Mouse (Mus musculus): ENCODE data around the gene Baiap2l2. TPM values are rescaled to one million over a fixed set of nuclear protein-coding genes. Genes with fewer than 3 reads are reported as not detected.
"Not testable (repeated sequence)": the region's sequence is repeated elsewhere in the genome, so short reads cannot be mapped to it uniquely, and the experiment has no call there.

Gene Baiap2l2
- total RNA-seq, 2 experiments from 2014 or later = not detected

- not testable (repeated sequence) for ATAC-seq (replicated peaks; ENCODE audit: poor library complexity, severe bottlenecking)
Measured at GRCm38 (mm10) chr15:79225780-79226179, 59.6 kb downstream of the Baiap2l2 start.

- peak; percentile 83 for ATAC-seq (replicated peaks; ENCODE audit: poor library complexity, severe bottlenecking)
Measured at GRCm38 (mm10) chr15:79224685-79225084, 60.7 kb downstream of the Baiap2l2 start.

- ATAC-seq (replicated peaks; ENCODE audit: poor library complexity, severe bottlenecking) = no peak
Measured at GRCm38 (mm10) chr15:79223641-79224040, 61.7 kb downstream of the Baiap2l2 start.

- ATAC-seq (replicated peaks; ENCODE audit: poor library complexity, severe bottlenecking) = no peak
Measured at GRCm38 (mm10) chr15:79219572-79219971, 65.8 kb downstream of the Baiap2l2 start.

GRCm38 (mm10) chr15:79216191-79216590 is 69.1 kb downstream of the Baiap2l2 start:
- ATAC-seq (replicated peaks; ENCODE audit: poor library complexity, severe bottlenecking) = no peak

GRCm38 (mm10) chr15:79213591-79213990 is 71.7 kb downstream of the Baiap2l2 start:
- no peak for ATAC-seq (replicated peaks; ENCODE audit: poor library complexity, severe bottlenecking)

GRCm38 (mm10) chr15:79212750-79213446 is 72.4 kb downstream of the Baiap2l2 start:
- ATAC-seq (replicated peaks; ENCODE audit: poor library complexity, severe bottlenecking) = no peak

GRCm38 (mm10) chr15:79210357-79210756 is 75.0 kb downstream of the Baiap2l2 start:
- no peak for ATAC-seq (replicated peaks; ENCODE audit: poor library complexity, severe bottlenecking)

- peak; percentile 99 for ATAC-seq (replicated peaks; ENCODE audit: poor library complexity, severe bottlenecking)
Measured at GRCm38 (mm10) chr15:79208758-79209439, 76.4 kb downstream of the Baiap2l2 start.

GRCm38 (mm10) chr15:79208211-79208610 is 77.1 kb downstream of the Baiap2l2 start:
- ATAC-seq (replicated peaks; ENCODE audit: poor library complexity, severe bottlenecking) = no peak

Other genes starting within 250 kb of the Baiap2l2 start
- 0.73 TPM in 1 of 2 replicates, not detected in the other for gene Galr3, start 243.7 kb downstream of the Baiap2l2 start, total RNA-seq (2014; fragmentation: Nextera tagmentation)
- gene Galr3, start 243.7 kb downstream of the Baiap2l2 start, total RNA-seq (2017) = 0.65 and 2.1 TPM in 2 replicates
- gene Ankrd54, start 222.6 kb downstream of the Baiap2l2 start, total RNA-seq (2014; fragmentation: Nextera tagmentation) = 14.5 and 21.9 TPM in 2 replicates
- gene Ankrd54, start 222.6 kb downstream of the Baiap2l2 start, total RNA-seq (2017) = 14.0 and 20.8 TPM in 2 replicates
- gene Eif3l, start 210.4 kb downstream of the Baiap2l2 start, total RNA-seq (2014; fragmentation: Nextera tagmentation) = 228 and 235 TPM in 2 replicates
- 310 and 312 TPM in 2 replicates for gene Eif3l, start 210.4 kb downstream of the Baiap2l2 start, total RNA-seq (2017)
- 7.6 and 13.5 TPM in 2 replicates for gene Micall1, start 176.6 kb downstream of the Baiap2l2 start, total RNA-seq (2014; fragmentation: Nextera tagmentation)
- gene Micall1, start 176.6 kb downstream of the Baiap2l2 start, total RNA-seq (2017) = 4.1 and 7.1 TPM in 2 replicates
- 60.5 and 134 TPM in 2 replicates for gene Polr2f, start 144.5 kb downstream of the Baiap2l2 start, total RNA-seq (2014; fragmentation: Nextera tagmentation)
- gene Polr2f, start 144.5 kb downstream of the Baiap2l2 start, total RNA-seq (2017) = 91.1 and 113 TPM in 2 replicates
- gene 1700088E04Rik, start 144.3 kb downstream of the Baiap2l2 start, total RNA-seq (2014; fragmentation: Nextera tagmentation) = not detected in 2 replicates
- not detected in 2 replicates for gene 1700088E04Rik, start 144.3 kb downstream of the Baiap2l2 start, total RNA-seq (2017)
- not detected in 2 replicates for gene Sox10, start 120.3 kb downstream of the Baiap2l2 start, total RNA-seq (2014; fragmentation: Nextera tagmentation)
- not detected in 2 replicates for gene Sox10, start 120.3 kb downstream of the Baiap2l2 start, total RNA-seq (2017)
- 7.8 and 11.3 TPM in 2 replicates for gene Pick1, start 56.4 kb downstream of the Baiap2l2 start, total RNA-seq (2014; fragmentation: Nextera tagmentation)
- 5.3 and 8.4 TPM in 2 replicates for gene Pick1, start 56.4 kb downstream of the Baiap2l2 start, total RNA-seq (2017)
- 0.83 TPM in 1 of 2 replicates, not detected in the other for gene Gm49486, start 56.1 kb downstream of the Baiap2l2 start, total RNA-seq (2014; fragmentation: Nextera tagmentation)
- gene Gm49486, start 56.1 kb downstream of the Baiap2l2 start, total RNA-seq (2017) = 0.52 TPM in 1 of 2 replicates, not detected in the other
- gene Slc16a8, start 30.8 kb downstream of the Baiap2l2 start, total RNA-seq (2014; fragmentation: Nextera tagmentation) = not detected in 2 replicates
- not detected in 2 replicates for gene Slc16a8, start 30.8 kb downstream of the Baiap2l2 start, total RNA-seq (2017)
- gene Pla2g6, start 42.9 kb upstream of the Baiap2l2 start, total RNA-seq (2014; fragmentation: Nextera tagmentation) = 15.3 and 20.4 TPM in 2 replicates
- gene Pla2g6, start 42.9 kb upstream of the Baiap2l2 start, total RNA-seq (2017) = 9.2 and 13.0 TPM in 2 replicates
- gene Maff, start 61.1 kb upstream of the Baiap2l2 start, total RNA-seq (2014; fragmentation: Nextera tagmentation) = 0.41 TPM in 1 of 2 replicates, not detected in the other
- gene Maff, start 61.1 kb upstream of the Baiap2l2 start, total RNA-seq (2017) = 2.8 TPM in 2 replicates
- gene Tmem184b, start 118.0 kb upstream of the Baiap2l2 start, total RNA-seq (2014; fragmentation: Nextera tagmentation) = 19.7 and 30.2 TPM in 2 replicates
- 2.6 and 6.4 TPM in 2 replicates for gene Tmem184b, start 118.0 kb upstream of the Baiap2l2 start, total RNA-seq (2017)
- gene Csnk1e, start 170.0 kb upstream of the Baiap2l2 start, total RNA-seq (2014; fragmentation: Nextera tagmentation) = 63.6 and 79.1 TPM in 2 replicates
- gene Csnk1e, start 170.0 kb upstream of the Baiap2l2 start, total RNA-seq (2017) = 31.3 and 31.6 TPM in 2 replicates
- not detected in 2 replicates for gene Kcnj4, start 219.7 kb upstream of the Baiap2l2 start, total RNA-seq (2014; fragmentation: Nextera tagmentation)
- gene Kcnj4, start 219.7 kb upstream of the Baiap2l2 start, total RNA-seq (2017) = not detected in 2 replicates
- 0.38 TPM in 1 of 2 replicates, not detected in the other for gene Kdelr3, start 230.9 kb upstream of the Baiap2l2 start, total RNA-seq (2014; fragmentation: Nextera tagmentation)
- gene Kdelr3, start 230.9 kb upstream of the Baiap2l2 start, total RNA-seq (2017) = 0.56 TPM in 1 of 2 replicates, not detected in the other

All from granulocyte monocyte progenitor cell, adult 5-6 weeks (primary cell).